Mouse (Mus musculus): ENCODE measurements around the gene Golga7b. TPM values are rescaled to one million over a fixed set of nuclear protein-coding genes. Genes with fewer than 3 reads are reported as not detected.

Gene Golga7b
- not detected for total RNA-seq (2023)

GRCm38 (mm10) chr19:42247519-42247918 is at the start of gene Golga7b:
Golga7b (plus strand) TSS chr19:42247574.

GRCm38 (mm10) chr19:42201696-42202381 is 45.5 kb upstream of the Golga7b start, which contains the start of gene Sfrp5:
Sfrp5 (minus strand) TSS chr19:42202252.

Other genes starting within 250 kb of the Golga7b start
- gene Ankrd2, start 211.6 kb upstream of the Golga7b start, total RNA-seq (2023): under 1 TPM in 1 of 2 experiments, not detected in 1; 0.33 TPM
- gene Hoga1, start 202.0 kb upstream of the Golga7b start, total RNA-seq (2023): not detected
- not detected for gene 4933411K16Rik, start 195.3 kb upstream of the Golga7b start, total RNA-seq (2023)
- not detected for gene Morn4, start 161.2 kb upstream of the Golga7b start, total RNA-seq (2023)
- gene Pi4k2a, start 157.1 kb upstream of the Golga7b start, total RNA-seq (2023): 10 to 100 TPM; 37.7 to 39.8 TPM
- 1 to 10 TPM in 1 of 2 experiments, under 1 TPM in 1; 0.99 to 1.3 TPM for gene Avpi1, start 118.5 kb upstream of the Golga7b start, total RNA-seq (2023)
- 10 to 100 TPM; 14.1 to 15.0 TPM for gene Marveld1, start 100.2 kb upstream of the Golga7b start, total RNA-seq (2023)
- gene Zfyve27, start 83.6 kb upstream of the Golga7b start, total RNA-seq (2023): 10 to 100 TPM; 74.3 to 87.5 TPM
- gene Sfrp5, start 45.3 kb upstream of the Golga7b start, total RNA-seq (2023): not detected
- gene Crtac1, start 184.2 kb downstream of the Golga7b start, total RNA-seq (2023): 1 to 10 TPM; 5.0 to 6.1 TPM